Comparison of ENCODE assay signal across 8 mouse cellular contexts in genomic region chr6:128845319-128845979, GRCm38 (mm10). TPM values are rescaled to one million over a fixed set of nuclear protein-coding genes. Genes with fewer than 3 reads are reported as not detected.
A peak's percentile ranks its signal among the peaks of the same experiment; 100 is the strongest.
DNase-seq lines count a peak whose midpoint lies in the region; ATAC-seq and TF ChIP-seq lines count a peak whose summit lies in the region.

No protein-coding gene starts in this region.

- H3K9me3 ChIP-seq in hindbrain, embryonic 13.5 days: no peaks in the 10 kb centered on the region

- POLR2A ChIA-PET in Patski (lab: Charles Lee): no interaction called here

- DNase-seq in Patski (ENCODE audit: low read depth, low spot score): no peak
- peak; percentile 79 to 80 for DNase-seq in cerebellum, adult 18-20 months
- DNase-seq in frontal cortex, postnatal 10 days (ENCODE audit: low spot score in 2 of 2): peak; percentile 76 to 84
- DNase-seq in left cerebral cortex, adult 11 months (ENCODE audit: low spot score): peak; percentile 81
- peak; percentile 89 to 94 for DNase-seq in lung, postnatal 4 days
- DNase-seq in right cerebral cortex, adult 18-20 months: peak; percentile 81

- H3K9ac ChIP-seq in hindbrain, embryonic 13.5 days: no peak overlapping the region

- peak; percentile 76 for TF ChIP-seq CTCF in Patski (IDR thresholded peaks at IDR 0.05)

- CTCF ChIA-PET in Patski (lab: Charles Lee): interaction anchor here (1.0 kb wide), 1 partner anchor 415 kb away, joined by 3 read pairs; no protein-coding TSS in a partner anchor

- in situ Hi-C loops in Patski (cut with MboI; ENCODE audit: low pct_unique_long_range_greater_than_20kb): loop anchor here (25.0 kb wide), 1 partner anchor 692 kb away; the partner anchor contains the start of gene Gabarapl1

- H3K4me2 ChIP-seq in hindbrain, embryonic 13.5 days: peak overlapping the region; percentile 19; the same call in 1 of the 2 replicates

- 31% methylated on average over 7 of the region's 7 CpGs for WGBS in hindbrain, embryonic 13.5 days

- H3K27me3 ChIP-seq in Patski: no peaks in the 10 kb centered on the region
- no peaks in the 10 kb centered on the region for H3K27me3 ChIP-seq in hindbrain, embryonic 13.5 days

- no peak overlapping the region for H3K4me3 ChIP-seq in hindbrain, embryonic 13.5 days

- ATAC-seq in Patski: peak; percentile 27
- ATAC-seq in hindbrain, embryonic 13.5 days (ENCODE audit: low FRiP score): no peak
- ATAC-seq in activated CD4-positive, CD25-positive, alpha-beta regulatory T cell, adult 4 months: no peak

- H3K4me1 ChIP-seq in hindbrain, embryonic 13.5 days (replicated peaks): peaks cover 18% of the 10 kb centered on the region

- H3K36me3 ChIP-seq in hindbrain, embryonic 13.5 days: no peaks in the 10 kb centered on the region

- H3K27ac ChIP-seq in hindbrain, embryonic 13.5 days: no peak overlapping the region

RNA-seq across cellular contexts. Expression of gene Klrb1b, which starts 19.3 kb away (rescaled TPM):
- not detected for polyA plus RNA-seq in Patski (2021)
- 0.08 TPM in 1 of 2 replicates, not detected in the other for polyA plus RNA-seq in hindbrain, embryonic 13.5 days (2015; fragmentation: Nextera tagmentation; extraction: Ambion mirVana)
- not detected for polyA plus RNA-seq in activated CD4-positive, CD25-positive, alpha-beta regulatory T cell, adult 4 months (2017; shearing (Covaris generic))

RNA-seq across cellular contexts. Expression of gene Gm44511, which starts 19.3 kb away (rescaled TPM):
- polyA plus RNA-seq in Patski (2021): not detected
- polyA plus RNA-seq in hindbrain, embryonic 13.5 days (2015; fragmentation: Nextera tagmentation; extraction: Ambion mirVana): not detected in 2 replicates
- not detected for polyA plus RNA-seq in activated CD4-positive, CD25-positive, alpha-beta regulatory T cell, adult 4 months (2017; shearing (Covaris generic))

RNA-seq across cellular contexts. Expression of gene Clec2i, which starts 41.9 kb away (rescaled TPM):
- not detected for polyA plus RNA-seq in Patski (2021)
- not detected in 2 replicates for polyA plus RNA-seq in hindbrain, embryonic 13.5 days (2015; fragmentation: Nextera tagmentation; extraction: Ambion mirVana)
- polyA plus RNA-seq in activated CD4-positive, CD25-positive, alpha-beta regulatory T cell, adult 4 months (2017; shearing (Covaris generic)): 10 to 100 TPM; 55.9 to 76.5 TPM

RNA-seq across cellular contexts. Expression of gene BC035044, which starts 45.5 kb away (rescaled TPM):
- not detected for polyA plus RNA-seq in Patski (2021)
- 0.34 and 0.57 TPM in 2 replicates for polyA plus RNA-seq in hindbrain, embryonic 13.5 days (2015; fragmentation: Nextera tagmentation; extraction: Ambion mirVana)
- polyA plus RNA-seq in activated CD4-positive, CD25-positive, alpha-beta regulatory T cell, adult 4 months (2017; shearing (Covaris generic)): 1 to 10 TPM; 4.2 to 6.0 TPM

RNA-seq across cellular contexts. Expression of gene Klrb1c, which starts 56.4 kb away (rescaled TPM):
- polyA plus RNA-seq in Patski (2021): not detected
- not detected in 2 replicates for polyA plus RNA-seq in hindbrain, embryonic 13.5 days (2015; fragmentation: Nextera tagmentation; extraction: Ambion mirVana)
- polyA plus RNA-seq in activated CD4-positive, CD25-positive, alpha-beta regulatory T cell, adult 4 months (2017; shearing (Covaris generic)): 1 to 10 TPM; 1.5 to 3.8 TPM

Comparison
In these comparisons a context has a peak if more than half of its experiments do, and no peak if none do; other contexts are left out.
1. RNA of gene Clec2i, which starts 41.9 kb away (polyA plus RNA-seq): 55.9 to 76.5 TPM in activated CD4-positive, CD25-positive, alpha-beta regulatory T cell, adult 4 months; not detected in hindbrain, embryonic 13.5 days and not detected in Patski (single experiment); every median in the first group is over 10 times any median in the second.